Mouse (Mus musculus): ENCODE results near the gene Siae.

- TF ChIP-seq CTCF (IDR thresholded peaks at IDR 0.05; ENCODE audit: borderline replicate concordance, control insufficient read depth, extremely low read depth, insufficient read depth, low read length, poor library complexity) (no peak), POLR2A (IDR thresholded peaks at IDR 0.05; ENCODE audit: control insufficient read depth, extremely low read depth, insufficient read depth, low read length, poor library complexity) (no peak)
Observed at GRCm38 (mm10) chr9:37629941-37630340, 74.4 kb downstream of the Siae start.

Measured in thymus, adult 2 months (tissue).